Mouse (Mus musculus): ENCODE measurements at regions not wholly inside any gene's neighbourhood (a gene's known extent, or its start where the extent isn't known, plus 50 kb on each side); places are given as distances from the start of the nearest gene placed in this dataset.
A peak's percentile ranks its signal among the peaks of the same experiment; 100 is the strongest.

DNA sequence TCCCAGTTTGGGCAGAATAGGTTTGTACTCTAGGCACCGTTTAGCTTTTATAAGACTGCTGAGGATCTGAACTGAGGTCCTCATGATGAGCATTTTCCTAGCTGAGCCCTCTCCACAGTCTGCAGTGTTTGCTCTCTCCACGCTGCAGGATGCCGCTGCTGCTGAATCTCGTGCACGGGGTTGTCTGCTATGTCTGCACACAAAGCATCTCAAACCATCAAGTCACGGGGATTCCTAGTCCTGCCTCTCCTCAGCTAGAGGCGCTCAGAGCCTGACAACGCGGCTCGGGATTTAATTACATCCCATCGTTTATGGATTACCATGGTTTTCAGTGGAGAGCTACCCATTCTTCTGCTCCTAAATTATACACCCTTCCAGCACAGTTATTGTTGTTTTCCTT lies 175.6 kb downstream of the Rnf144b start:
- no peak for DNase-seq

DNA sequence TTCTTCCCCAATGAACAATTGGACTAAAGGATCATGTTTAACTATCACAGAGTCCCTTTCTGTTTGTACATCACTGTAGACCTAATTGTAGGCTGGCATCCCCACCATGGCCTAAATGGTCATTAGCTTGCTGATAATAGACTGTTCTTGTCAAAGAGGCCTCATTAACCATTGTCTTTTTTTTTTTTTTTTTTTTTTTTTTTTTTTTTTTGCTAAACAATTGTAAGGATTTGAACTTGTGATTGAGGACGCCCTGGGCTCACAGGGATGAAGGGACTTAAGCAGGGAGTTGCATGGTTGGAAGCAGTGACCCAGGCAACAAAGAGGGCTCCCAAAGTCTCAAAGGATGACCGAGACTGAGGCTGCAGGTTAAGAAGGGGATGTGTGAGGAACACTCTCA lies 178.0 kb downstream of the Rnf144b start:
- DNase-seq: no peak

DNA sequence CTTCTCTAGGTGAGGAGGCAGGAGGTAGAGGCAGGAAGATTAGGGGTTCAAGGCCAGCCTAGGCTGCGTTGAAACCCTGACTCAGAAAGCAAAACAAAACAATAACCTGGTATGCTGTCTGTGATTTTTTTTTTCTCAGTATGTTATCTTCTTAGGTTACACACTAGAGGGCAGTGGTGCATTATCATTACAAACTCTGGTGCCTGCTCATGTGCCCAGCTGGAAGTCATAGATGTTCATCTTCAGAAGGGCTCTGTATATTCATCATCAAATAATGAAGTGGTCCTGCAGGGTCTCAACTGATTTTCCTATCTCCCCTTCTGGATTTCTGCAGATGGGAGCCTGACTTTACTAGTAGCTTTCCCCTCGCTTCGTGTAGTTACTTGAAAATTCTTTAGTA lies 178.6 kb downstream of the Rnf144b start:
- DNase-seq: peak; percentile 39

DNA sequence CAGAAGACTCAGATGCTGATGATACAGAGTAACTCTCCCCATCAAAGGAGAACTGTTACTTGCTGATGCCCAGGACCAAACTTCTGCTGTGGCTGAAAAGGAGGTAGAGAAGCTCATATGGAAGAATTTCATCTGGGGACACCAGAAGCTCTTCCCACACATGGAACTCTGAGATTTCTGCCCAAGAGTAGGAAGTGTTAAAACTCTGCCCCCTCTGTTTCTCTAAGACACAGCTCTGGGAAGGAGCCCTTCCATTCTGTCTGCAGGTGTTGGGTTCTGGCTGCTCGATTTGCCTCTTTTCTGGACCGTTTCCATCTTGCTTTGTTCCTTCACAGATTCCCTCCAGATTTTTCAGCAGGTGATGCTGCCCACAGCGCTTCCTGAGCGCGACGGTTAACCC lies 187.0 kb downstream of the Rnf144b start:
- no peak for DNase-seq

DNA sequence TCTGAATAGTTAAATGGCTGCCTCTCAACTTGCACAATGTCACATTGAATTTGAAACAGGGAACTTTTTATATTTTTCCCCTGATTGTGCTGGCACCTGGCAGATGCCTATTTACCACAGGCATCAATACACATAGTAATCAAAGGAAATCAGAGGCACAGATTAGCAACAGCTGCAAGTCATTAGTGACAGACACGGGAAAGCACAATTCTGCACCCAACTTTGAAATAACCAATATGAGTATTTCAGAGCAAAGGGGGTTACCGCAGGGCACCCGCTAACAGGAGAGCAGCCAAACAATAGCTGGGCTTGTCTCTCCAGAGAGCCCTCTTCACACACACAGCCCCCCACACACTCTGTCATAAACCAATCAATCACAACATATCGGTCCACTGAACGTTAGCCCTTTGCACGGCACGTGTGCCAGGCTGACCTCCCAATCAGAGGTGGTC lies 188.3 kb downstream of the Rnf144b start:
- no peak for DNase-seq

DNA sequence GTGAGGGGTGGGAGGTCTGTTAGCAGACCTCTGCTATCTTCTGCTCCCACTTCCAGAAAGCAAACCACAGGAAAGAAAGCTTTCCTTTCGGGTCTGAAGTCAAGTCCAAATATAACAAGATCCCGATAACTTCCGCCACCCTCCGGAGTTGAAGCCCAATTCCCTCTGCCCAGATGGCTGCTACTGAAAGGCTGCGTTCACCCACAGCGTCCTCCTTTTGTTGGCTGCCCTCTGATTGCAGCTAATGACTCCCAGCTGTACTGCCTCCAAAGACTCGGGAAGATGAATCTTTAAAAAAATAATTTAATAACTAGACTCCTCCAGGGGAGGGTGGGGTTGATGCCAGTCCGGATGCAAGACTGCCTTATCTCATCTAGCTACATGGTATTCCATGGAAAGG lies 197.1 kb downstream of the Rnf144b start:
- DNase-seq: no peak

DNA sequence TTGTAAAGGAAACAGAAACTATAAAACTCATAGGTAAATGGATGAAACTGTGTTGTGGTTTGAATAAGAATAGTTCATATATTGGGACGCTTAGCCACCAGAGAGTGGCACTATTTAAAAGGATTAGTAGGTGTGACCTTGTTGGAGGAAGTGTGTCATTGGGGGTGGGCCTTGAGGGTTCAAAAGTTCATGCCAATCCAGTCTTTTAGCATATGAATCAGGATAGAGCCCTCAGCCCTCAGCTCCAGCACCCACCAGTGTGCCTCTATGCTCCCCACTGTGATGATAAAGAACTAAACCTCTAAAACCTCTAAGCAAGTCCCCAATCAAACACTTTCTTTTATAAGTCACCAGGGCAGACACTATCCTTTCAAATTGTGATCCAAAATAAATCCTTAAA lies 199.4 kb downstream of the Rnf144b start:
- DNase-seq: no peak

DNA sequence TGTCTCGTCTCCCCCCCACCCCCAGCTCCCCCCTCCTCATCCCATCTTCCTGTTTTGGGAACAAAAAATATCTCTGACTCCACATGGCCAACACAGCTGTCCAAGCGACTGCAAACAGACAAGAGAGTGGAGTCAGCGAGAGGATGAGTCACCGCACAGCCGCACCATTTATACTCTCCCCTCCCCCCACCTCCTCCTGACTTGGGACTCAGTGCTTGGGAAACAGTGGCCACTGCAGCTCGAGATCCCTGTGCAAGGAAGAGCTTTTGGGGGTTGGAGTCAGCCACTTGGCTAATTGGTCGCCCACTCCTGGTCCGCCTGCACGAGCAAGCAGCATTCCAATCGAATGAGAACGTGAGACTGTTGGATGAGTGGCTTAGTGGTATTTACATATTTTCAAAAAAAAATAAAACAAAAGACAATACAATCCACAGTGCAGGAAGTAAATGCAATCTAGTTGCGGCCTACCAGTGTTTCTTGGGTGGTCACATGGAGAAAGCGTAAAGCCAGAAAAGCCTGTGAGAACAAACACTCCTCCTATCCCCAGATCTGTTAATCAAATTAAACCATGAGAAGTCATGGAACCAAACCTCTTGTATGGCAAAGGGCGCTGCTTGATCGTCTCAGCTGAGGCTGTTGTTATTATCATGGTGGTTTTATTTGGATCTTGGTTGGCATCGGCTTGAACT lies 213.7 kb downstream of the Rnf144b start:
- DNase-seq: peak; percentile 77

DNA sequence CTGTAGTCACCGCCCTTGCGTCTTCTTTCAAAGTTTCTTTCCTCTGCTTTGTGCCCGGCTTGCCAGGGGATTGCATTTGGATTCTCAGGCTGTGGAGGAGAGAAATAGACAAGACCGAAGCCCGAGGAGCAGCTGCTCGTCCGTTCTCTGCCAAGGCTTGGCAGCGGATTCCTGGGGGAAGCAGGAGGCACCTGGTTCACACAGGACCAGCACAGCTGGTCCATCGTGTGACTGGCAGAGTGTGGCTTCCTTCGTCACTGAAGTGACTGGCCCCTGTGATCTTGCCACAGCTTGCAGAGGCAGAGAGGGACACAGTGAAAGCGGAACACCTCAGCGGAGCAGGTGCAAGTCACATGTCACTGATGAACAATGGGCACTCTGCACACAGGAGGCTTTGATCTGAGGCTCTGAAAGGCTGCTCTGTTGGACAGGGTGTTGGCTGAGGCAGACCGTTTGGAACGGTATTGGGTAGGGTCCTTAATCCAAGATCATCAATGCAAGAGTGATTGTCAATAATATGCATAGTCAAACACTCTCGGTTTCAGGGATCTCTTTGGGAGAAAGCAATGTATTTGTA lies 214.5 kb downstream of the Rnf144b start:
- DNase-seq: no peak

DNA sequence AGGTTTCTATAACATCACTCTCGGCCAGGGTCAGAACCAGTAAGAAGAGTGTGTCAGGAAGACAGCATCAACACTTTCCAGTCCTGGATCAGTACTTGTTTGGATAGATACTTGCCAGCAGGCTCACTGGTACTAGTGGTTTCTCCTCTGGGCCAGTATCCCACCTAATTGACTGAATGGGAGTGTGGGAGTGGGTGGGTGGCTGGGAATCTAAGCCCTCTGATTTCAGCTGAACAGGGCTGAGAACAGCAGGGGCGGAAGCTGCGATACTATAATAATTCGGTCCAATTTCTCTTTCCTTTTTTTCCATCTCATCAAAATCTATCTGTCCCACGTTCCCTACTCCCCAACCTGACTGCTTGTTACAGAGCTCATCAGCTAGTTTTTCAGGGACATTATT lies 217.0 kb downstream of the Rnf144b start:
- no peak for DNase-seq

DNA sequence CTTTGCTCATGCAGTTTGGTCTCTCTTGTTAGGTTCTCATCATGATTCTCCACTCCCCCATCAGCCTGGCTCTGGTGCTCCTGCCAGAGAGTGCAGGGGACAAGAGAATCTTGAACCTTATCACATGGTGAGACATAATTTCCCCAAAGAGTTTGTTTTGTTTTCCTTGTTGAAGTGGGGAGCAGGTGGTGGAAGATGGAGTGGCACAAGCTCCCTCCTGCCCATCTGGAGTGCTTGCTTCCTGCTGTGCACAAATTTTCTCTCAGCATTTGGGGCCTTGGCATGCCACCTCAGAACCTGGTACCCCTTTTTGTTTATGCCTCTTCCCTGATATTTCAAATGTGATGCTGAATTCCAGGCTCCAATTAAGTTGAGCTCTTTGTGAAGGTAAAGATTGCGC lies 219.9 kb downstream of the Rnf144b start:
- no peak for DNase-seq

DNA sequence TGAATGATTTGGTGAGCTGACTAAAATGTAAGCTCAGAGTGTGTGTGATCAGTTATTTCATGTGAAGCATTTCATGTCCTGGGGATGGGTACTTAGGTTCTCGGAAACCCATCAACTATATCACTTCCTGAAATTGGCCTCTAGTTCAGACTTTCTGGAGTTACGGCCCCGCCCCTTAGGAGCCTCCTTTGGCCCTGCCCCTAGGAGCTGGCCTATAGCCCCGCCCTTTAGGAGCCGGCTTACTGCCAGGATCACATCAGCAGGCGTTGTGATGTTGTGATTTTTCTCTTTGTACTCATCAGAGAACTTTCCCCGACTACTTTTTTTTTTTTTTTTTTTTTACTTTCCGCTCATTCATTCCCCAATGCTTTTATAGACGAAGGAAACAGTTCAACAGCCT lies 223.1 kb downstream of the Rnf144b start:
- DNase-seq: peak; percentile 79

DNA sequence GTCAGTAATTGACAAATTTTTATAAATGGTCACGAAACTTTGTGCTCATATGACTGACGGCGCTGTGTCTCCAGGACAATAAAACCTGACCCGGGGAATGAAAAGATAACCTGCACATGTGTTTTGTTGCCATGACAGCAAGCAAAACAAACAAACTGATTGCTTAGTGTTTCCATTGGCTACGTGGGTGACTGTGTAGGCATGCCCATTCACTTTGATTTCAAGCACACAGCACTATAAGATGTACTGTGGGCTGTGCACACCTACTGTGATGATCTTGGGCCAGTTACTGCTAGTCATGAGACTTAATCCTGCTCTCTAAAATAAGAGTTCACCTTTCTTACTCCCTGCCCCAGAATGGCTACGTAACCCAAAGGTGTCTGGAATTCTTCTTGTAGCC lies 225.4 kb downstream of the Rnf144b start:
- no peak for DNase-seq

DNA sequence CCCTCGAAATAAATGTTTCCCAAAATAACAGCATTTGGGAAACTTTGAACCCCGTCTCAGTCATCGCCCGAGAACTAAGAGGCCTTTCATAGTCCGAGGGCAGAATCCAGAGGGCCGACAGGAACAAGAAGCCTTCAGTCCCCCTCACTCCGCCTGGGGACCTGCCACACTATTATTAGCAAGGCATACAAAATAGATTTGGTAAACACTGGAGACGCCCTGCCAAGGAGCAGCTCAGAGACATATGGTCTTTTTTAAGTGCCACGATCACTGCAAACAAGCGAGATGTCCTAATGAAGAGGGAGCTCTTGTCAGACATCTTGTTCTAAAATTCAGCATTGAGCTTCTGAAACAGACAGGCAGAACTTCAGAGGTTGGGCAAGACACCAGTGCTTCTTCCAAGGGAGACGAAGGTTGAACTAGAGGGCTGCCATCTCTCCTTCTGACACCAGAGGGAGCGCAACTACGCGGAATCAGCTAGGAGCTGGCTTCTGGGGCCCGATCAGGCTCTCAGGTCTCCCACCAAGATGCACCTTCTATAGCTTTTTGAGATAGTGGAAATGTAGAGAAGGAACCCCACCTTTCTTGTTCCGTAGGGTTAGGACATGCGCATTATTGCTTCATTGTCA lies 226.2 kb downstream of the Rnf144b start:
- peak; percentile 89 for DNase-seq

DNA sequence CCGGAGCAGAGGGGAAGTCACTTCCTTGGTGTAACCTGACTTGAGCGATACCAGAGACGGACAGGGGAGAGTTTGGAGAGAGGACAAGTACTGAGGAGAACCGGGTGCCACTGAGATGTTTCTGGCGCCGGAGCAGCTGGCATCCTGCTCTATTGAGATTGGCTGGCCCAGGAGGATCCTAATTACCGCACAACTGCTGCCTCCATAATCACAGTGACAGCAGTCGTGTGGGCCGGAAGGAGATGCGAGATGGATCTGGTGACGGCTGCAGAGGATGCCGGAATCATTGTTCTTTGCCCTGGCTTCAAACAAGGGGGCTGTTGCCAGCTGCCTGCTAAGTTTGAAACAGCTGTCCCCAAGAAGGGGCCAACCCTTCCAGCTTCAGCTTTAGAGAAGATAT lies 232.0 kb downstream of the Rnf144b start:
- DNase-seq: peak; percentile 42

DNA sequence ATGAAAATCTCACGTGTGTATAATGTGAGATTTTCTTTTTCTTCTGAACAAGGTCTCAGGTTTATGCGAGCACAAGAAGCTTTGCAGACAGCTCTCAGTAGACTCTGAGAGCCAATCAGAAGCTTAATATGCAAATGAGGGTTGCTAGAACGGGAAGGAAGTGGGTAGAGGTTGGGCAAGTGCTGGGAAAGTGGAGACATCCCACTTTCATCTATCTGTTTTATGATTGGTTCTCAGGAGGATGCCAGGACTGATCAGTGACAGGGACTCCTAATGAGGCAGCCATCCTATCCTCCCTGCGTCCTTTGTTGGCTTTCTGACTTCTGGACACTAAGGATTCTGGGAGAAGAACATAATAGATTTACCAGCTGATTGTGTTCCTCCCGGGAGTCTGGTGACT lies 232.7 kb downstream of the Rnf144b start:
- DNase-seq: no peak

DNA sequence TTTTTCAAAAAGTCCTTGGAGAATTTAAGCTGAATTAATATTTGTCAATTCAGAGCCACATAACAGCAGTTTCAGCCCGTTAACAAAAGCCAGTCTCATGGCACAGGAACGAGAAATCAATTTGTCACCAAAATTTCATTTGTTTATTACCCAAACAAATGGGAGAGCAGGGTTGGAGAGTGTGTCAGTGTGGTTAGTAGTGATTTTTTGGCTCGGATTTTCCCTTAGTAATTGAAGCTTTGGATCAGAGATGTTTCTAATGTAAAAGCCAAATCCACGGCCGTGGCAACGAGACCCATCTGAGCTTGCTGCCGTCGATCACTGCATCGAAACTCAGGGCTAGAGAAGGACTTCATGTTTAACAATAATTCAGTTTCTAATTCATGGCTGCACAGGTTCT lies 236.5 kb downstream of the Rnf144b start:
- DNase-seq: no peak

DNA sequence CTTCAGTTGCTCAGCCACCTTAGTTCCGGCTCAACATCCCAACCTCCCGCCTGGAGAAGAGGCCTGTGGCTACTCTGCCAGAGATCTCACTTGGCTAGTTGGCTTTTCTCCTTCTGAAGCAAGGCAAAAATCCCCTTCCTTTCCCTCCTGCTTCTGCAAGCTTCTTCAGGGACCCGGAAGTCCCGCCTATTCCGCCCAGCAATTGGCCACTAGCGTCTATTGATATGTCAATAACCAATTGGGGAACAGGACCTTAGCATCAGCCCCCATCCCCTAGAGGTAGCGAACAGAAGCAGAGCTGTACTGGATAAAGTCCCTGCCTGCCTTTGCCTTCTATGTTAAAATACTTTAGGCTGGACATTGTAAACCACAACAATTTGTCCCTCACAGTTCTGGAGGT lies 243.3 kb downstream of the Rnf144b start:
- no peak for DNase-seq

DNA sequence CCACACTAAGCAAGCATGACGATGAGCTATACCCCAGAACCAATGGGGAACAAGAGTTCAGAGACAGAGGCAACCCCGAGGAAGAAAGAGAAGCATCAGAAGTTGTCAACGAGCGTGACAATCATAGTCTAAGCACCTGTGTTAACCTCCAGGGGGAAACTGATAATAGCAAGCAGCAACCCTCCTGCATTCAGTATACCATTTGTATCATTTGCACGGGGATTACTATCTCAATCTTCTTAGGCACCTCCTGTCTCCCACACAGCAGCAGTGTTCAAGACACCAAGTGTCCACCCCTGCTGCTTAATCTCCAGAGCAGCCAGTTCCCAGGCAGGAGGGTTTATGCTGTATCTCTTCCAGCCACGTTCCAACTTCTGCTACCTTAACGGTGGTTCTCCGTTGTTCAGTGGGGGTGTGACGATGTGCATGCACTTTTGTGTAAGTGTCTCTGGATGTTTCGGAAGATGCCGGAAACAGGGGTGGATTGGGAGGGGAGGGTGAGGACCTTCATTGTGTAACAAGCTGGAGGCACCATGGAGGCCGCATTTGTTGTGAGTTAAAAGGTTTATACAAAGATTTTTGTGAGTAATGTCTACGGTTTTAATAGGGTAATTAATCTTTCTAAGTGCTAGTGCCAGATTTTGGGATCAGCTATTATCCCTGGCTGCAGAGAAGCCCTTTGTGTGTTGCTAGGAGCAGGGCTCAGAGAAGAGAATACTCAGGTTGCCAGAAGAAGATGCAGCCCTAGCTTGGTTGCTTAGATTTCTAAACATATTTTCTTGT lies 245.8 kb downstream of the Rnf144b start:
- DNase-seq: no peak

DNA sequence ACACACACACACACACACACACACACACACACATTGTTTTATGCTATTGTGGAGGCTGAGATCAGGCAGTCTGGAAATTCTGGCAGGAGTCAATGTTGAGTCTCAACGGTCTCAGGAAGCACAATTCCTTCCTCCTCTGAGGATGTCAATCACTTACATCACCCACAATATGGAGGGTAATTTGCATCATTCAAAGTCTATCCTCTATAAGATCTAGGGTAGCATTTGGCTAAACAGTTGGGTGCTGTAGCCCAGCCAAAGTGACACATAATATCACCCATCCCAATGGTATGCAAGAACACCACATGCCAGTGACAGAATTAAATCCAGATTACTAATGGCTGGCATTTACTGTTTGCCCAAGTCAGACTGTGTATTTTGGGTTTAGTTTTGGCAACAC lies 252.1 kb downstream of the Rnf144b start:
- DNase-seq: no peak

DNA sequence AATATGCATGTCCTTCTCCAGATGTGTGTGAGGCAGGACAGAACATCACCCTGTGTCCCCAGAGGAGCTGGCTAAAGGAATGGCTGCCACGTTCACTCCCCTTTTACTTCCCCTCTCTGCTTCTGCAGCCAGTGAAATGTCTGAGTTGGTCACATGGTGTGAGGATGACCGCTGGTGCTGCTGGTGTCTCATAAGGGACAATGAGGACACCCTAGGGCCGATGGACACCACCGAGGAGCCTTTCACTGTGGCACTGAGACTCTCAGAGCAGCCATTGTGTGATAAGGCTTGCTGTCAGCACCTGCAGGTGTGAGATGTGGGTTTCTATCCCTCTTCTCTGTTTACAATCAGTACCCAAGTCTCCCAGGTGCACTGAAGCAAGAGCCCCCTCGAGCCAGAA lies 268.6 kb downstream of the Rnf144b start:
- DNase-seq: no peak

DNA sequence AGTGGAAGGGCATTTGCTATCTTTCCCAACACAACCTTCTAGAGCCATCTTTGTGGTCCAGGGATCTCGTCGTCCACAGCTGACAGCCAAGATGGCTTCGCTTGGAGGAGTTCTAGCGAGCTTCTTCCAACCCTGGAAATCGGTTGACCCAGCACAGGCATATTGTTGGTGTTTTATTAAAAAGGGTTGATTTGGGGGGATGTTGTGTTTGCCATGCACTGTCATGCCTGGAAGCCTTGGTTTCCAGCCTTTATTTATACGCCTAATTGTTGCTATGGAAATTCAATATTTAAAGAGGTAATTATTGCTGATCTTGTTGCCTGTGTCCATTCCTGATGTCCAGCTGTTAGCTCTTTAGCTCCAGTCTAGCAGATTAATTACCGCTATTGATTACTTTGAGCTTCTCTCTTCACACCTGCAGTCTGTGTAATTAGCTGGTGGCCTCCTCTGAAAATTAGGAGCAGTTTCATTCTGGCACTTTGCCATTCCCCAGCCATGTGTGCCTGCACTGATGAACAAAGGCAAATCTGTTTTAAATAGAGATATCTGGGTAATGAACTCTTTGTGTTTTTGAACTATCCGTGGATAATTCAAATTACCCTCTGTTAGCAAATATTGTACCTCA lies 275.4 kb downstream of the Rnf144b start:
- DNase-seq: no peak

DNA sequence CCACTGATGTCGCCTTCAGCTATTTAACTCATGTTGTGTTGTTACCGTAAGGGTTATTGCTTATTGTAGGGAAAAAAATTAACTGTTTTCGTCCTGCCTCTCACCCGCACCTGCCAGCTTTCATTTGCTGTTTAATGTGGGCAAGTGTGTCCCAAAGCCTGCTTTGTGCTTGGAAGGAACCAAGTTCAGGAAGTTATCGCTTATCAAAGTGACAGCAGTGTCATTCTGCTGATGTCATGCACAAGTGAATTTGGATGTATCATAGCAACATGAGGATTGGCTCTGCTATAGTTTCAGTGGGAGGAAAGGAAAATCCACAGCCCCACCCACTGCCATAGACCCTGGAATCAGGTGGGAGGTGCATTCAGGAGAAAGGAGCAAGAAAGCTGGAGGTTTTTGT lies 276.5 kb downstream of the Rnf144b start:
- no peak for DNase-seq

All from lung, postnatal 10 days (tissue).